Mouse (Mus musculus) mesoderm, embryonic 11.5 days (tissue): ENCODE measurements at regions not wholly inside any gene's neighbourhood (a gene's known extent, or its start where the extent isn't known, plus 50 kb on each side); places are given as distances from the start of the nearest gene placed in this dataset.

ENCODE experiments used
- DNase-seq: peaks from one replicate; pipeline ENCODE4 v3.0.0-alpha.2; 2012; ENCODE audit warnings: low read depth, low spot score

DNA sequence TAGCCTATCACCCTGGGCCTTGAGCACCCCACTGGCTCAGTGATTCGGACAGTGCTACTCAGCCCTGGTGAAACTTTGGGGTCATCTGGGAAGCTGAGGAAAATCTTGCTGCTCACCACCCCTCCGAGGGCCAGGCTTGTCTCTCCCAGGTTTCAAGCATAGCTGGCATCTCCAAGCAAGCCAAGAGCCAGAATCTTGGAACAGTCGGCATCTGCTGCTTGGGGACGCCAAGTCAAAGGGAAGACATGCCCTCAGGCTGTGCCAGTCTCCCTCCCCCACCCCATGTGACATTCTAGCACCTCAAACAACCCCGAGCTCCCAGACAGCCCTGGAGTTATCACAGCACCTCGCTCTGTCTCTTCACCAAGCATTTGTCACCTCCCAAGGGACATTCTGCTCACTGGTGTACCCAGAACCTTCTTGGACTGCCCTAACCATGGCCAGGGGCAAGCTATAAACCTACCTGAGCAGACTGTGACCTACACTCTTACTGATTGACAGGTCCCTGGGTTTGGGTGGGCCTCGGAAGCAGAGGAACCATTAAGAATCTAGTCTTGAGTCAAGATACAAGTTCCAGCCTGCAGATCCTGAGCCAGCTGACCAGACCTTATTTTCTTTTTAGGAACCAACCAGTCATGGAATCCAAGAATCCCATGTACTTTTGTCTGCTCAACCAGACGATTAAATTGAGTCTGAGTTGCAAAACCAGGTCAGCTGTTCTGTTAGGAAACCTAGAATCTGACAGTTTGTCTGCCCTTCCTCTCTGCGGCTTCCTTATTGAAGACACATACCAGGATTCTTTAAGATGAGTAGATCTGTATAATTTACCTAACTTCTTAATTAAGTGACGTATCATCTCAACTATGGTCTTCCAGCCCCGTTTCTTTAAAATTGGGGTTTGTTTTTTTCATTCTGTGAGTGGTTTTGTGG lies 83.0 kb upstream of the Otos start:
- no peak for DNase-seq

- no peak for DNase-seq
These were observed 81.9 kb upstream of the Otos start for GRCm38 (mm10) chr1:92730576-92730975.

GRCm38 (mm10) chr1:92727961-92728360 lies 79.3 kb upstream of the Otos start:
- no peak for DNase-seq

DNA sequence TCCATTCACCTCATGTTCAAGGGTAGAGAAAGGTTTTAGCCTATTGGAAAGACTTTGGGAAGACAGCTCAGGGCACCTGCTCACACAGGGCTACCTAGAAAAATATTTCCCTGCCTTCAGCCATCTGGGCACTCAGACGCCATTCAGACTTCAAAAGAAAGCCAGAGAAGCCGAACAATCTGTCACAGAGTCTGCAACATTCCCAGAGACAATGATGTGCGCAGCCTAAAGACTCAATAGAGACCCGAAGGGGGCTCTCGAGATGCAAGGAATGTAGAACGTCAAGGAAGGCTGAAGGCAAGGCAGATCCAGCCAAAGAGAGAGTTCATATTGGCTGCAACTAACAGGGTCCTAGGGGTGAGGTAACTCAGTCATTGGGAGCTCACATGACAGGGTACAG lies 78.7 kb upstream of the Otos start:
- DNase-seq: no peak

DNA sequence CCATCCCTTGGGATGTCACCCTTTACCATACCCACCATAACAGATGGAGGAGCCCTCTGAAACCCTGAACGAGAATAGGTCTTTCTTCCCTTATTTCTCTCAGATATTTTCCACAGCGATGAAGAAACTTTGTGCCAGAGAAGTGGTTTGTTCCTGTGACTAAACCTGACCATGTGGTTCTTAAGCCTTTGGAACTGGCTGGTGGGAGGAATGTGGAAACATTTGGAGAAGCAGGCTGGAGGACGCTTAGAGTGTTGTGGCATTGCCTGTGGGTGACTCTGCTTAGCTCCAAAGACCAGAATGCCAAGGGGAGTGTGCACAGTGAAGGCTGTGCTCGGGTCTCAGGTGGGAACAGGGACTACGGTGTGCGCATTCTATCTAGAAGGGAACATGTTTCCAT lies 77.7 kb upstream of the Otos start:
- DNase-seq: no peak

DNA sequence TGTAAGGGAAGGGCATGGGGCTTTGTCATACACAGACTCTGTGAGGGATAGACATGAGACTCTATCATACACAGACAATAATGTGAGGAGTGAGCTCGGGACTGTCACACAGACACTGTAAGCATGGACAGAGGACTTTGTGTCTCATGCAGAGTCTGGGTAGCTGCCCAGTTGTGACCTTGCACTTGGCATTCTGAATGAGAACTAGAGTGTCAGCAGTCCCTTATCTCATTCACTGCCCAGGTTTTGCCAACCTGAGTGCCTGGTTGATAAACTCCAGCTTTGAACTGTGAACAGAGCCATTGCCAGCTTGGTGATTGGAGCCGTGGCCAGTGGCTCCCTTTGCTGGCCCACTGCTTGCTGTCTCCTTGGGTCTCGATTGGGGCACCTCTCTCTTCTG lies 75.5 kb upstream of the Otos start:
- DNase-seq: no peak

- no peak for DNase-seq
These were observed 71.9 kb upstream of the Otos start for GRCm38 (mm10) chr1:92720567-92720966.

GRCm38 (mm10) chr1:92719864-92720263 lies 71.2 kb upstream of the Otos start:
- no peak for DNase-seq

- DNase-seq: no peak
These were observed 69.5 kb upstream of the Otos start for GRCm38 (mm10) chr1:92718108-92718507.

DNA sequence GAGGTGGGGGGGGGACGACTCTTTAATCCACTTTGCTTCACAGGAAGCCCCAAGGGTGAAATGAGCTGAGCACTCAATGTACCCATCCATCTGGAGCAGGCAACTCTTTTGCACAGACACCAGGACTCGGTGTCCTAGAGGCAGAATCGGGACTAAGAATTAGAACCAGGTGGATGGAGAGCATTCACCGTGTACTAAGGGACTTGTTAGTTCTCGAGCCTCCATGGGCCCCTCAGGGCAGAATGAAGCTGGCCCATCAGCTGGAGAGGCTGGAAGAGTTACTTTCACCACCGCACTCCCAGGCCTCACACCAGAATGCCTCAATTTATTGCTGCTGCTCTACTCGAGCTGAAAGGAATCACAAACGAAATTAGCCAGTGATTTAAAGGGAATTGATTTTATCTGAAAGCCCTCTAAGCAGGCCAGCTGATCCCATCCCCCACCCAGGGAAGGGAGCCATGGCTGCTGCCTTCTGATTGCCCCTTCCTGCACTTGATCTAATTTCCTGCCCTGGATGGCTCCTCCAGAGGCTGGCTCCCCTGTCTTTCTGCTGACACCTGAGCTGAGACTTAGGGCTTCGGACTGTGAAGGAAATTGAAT lies 66.2 kb upstream of the Otos start:
- DNase-seq: no peak

- DNase-seq: no peak
These were observed 63.7 kb upstream of the Otos start for GRCm38 (mm10) chr1:92712366-92712765.

- DNase-seq: no peak
These were observed 61.7 kb upstream of the Otos start for GRCm38 (mm10) chr1:92710321-92710839.

DNA sequence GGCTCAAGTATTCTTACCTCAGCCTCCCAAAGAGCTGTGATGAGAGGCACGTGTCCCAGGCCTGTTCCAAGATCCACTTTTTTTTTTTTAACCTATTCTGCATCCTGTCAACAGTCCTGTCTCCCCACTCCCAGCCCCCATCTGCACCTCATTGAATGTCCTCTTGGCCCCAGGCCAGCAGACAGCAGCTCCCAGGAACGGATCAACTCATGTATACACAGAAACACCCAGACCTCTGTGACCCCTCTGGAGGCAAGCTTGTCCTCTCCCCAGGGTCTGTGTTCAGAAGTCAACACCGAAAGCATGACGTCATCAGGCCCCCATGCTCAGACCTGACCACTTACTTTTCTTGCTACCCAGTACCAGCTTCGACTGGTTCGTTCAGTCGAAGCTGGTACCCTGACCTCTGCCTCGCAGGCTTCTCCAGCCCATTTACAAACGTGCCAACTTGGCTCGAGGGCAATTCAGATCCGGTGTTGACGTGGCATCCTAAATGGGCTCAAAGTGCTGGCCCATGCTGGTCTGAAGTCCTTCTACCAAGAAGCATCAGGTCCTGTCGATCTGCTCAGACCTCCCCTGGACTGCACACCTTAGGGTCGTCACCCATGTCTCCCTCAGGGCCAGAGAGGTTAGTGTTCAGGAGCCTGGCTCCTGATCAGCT lies 60.7 kb upstream of the Otos start:
- no peak for DNase-seq

DNA sequence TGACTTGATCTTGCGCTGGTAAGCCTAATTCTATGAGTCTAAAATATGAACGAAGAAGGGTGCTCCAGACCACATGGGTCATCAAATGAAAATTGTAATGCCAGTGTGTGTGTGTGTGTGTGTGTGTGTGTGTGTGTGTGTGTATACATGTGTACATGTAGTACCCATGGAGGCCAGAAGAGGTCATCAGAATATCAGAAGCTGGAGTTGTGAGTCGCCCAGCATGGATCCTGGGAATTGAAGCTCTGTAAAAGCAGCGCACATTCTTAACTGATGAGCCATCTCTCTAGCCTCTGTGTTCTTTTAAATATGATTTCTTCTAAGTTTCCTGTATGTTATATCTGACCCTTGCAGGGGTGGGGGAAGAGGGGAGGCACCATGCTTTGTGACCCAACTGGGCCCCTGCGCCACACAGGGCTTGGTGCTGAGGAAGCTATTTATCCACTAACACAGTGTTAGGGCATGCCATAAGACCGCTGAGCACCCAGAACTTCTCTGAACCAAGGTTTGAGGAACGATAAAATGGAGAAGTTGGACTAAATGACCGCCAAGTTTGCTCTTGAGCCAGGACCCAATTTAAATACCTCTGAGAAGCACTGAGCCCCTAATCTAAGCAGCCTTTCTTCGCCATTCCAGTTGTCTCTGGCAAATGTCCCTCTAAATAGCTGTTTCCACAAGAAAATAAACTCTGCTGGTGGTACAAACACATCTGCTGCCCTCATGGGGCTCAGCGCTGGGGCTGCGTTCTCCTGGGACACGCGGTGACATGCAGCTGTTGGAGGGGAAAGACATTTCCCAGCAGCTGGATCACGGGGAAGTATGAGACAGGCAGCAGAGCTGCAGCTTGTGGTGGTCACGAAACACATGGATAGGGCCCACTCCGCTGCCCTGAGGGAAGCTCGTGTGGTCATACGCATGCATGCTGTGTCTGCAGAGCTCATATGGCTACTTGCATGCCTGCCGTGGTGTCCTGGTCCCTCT lies 59.6 kb upstream of the Otos start:
- DNase-seq: no peak

DNA sequence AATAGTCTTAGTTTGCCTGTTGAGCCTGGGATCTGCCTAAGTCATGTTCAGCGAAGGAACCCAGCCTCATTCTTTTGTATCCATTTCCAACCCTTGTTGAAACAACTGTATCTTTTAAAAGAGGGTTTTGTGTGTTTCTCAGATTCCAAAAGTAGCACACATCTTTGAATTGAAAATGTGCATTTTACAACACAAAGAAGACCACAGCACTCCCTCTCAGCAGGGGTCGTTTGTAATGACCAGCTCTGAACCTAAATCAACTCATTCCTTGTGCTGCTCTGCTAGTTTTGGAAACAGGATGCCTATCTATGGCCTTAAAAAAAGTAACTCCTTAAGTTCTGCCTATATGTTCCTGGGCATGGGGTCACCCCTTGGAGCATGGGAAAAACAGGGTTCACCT lies 58.8 kb upstream of the Otos start:
- no peak for DNase-seq

DNA sequence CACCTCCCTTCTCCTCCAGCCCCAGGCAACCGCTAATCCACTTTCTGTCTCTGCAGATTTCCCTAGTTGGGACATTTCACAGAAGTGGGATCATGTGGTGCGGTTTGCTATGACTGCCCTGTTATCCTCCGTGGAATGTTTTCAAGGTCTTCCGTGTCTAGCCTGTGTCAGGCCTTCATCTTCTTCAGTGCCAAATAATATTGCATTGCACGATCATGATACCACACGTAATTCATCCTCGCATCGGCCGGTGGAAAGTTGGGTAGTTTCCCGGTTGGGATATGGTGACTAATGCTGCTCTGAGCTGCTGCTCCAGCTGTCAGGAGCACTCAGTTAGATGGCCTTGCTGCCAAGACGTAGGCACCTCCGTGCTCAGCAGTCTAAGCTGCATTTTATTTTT lies 55.3 kb upstream of the Otos start:
- DNase-seq: no peak

DNA sequence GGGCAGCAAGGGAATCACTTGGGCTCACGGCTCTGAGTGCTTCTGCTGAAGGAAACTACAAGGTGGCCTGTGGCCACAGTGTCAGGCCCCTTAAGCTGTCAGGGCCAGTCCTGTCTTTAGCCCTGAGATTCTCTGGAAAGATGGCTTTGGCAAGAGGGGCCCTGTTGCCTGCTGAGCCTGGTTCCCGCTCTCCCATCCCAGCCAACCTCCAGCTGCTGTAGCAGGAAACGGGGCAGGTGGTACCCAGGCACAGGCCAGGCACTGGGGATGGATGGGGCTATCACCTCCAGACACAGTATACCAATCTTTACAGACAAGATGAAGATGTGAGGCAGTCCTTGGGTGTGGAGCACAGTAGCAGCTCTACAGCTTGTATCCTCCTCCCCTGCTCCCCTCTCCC lies 54.6 kb upstream of the Otos start:
- no peak for DNase-seq

- DNase-seq: no peak
These were observed 51.5 kb upstream of the Otos start for GRCm38 (mm10) chr1:92700107-92700506.

- DNase-seq: no peak
These were observed 51.1 kb upstream of the Otos start for GRCm38 (mm10) chr1:92699697-92700096.

GRCm38 (mm10) chr1:92699048-92699447 lies 50.4 kb upstream of the Otos start:
- DNase-seq: peak; percentile 43

- DNase-seq: no peak
These were observed 49.9 kb upstream of the Otos start for GRCm38 (mm10) chr1:92698541-92698940.
